Mouse (Mus musculus) stomach, embryonic 14.5 days (tissue): ENCODE data around the gene Kif16b. TPM values are rescaled to one million over a fixed set of nuclear protein-coding genes. Genes with fewer than 3 reads are reported as not detected.

ENCODE experiments used
- ATAC-seq: fragments of 200-750 bp; cut with Nextera tagmentation; 2 replicates; pipeline ENCODE4 v1.8.0; 2017; ENCODE audit warnings: low read depth, moderate TSS enrichment; ENCODE audit not compliant: insufficient number of reproducible peaks, insufficient read depth, low FRiP score
- H3K27ac ChIP-seq: fragments of 300-500 bp; sonication (generic); 2 replicates; pipeline ENCODE4 v1.5.1; 2014; ENCODE audit warnings: mild to moderate bottlenecking, low read length, moderate library complexity, mixed read lengths
- H3K27me3 ChIP-seq: fragments of 300-500 bp; sonication (generic); 2 replicates; pipeline ENCODE4 v1.6.1; 2014; ENCODE audit warnings: low read length, control low read depth, mixed read lengths; ENCODE audit not compliant: control insufficient read depth, insufficient read depth
- H3K36me3 ChIP-seq: fragments of 300-500 bp; sonication (generic); 2 replicates; pipeline ENCODE4 v1.6.1; 2014; ENCODE audit warnings: mild to moderate bottlenecking, control low read depth, low read length, moderate library complexity, mixed read lengths; ENCODE audit not compliant: control insufficient read depth, insufficient read depth
- H3K4me1 ChIP-seq: fragments of 300-500 bp; sonication (generic); 2 replicates; pipeline ENCODE4 v1.6.1; 2014; ENCODE audit warnings: low read length, control low read depth, mixed read lengths; ENCODE audit not compliant: control insufficient read depth, insufficient read depth
- H3K4me2 ChIP-seq: fragments of 300-500 bp; sonication (generic); replicated peaks from 2 replicates; pipeline ENCODE4 v1.6.1; 2014; ENCODE audit warnings: low read depth, low read length, control low read depth
- H3K4me3 ChIP-seq: fragments of 300-500 bp; sonication (generic); 2 replicates; pipeline ENCODE4 v1.5.1; 2014; ENCODE audit warnings: low read depth, low read length, control low read depth
- H3K9ac ChIP-seq: fragments of 300-500 bp; sonication (generic); replicated peaks from 2 replicates; pipeline ENCODE4 v1.6.1; 2014; ENCODE audit warnings: low read depth, mild to moderate bottlenecking, control low read depth, low read length, moderate library complexity, mixed read lengths
- H3K9me3 ChIP-seq: fragments of 300-500 bp; sonication (generic); 2 replicates; pipeline ENCODE4 v1.6.1; 2016; ENCODE audit warnings: low read depth, low read length, control low read depth; ENCODE audit not compliant: control insufficient read depth
- WGBS: fragments of 180-500 bp; shearing (Covaris S2); extraction: QIAGEN DNeasy Blood & Tissue Kit; methylation state at CpG from one replicate; pipeline ENCODE4 v1.1.7; 2014; 5-methylcytosine and 5-hydroxymethylcytosine counted together
- polyA plus RNA-seq: library from polyadenylated mRNA; unstranded; fragments of >200 nt; fragmentation: Nextera tagmentation; extraction: Ambion mirVana; gene quantifications from 2 replicates; pipeline ENCODE4 v1.2.1, GENCODE M21; 2014

The Kif16b gene
- polyA plus RNA-seq, 1 experiment from 2014 or later, result 13.5 TPM

DNA sequence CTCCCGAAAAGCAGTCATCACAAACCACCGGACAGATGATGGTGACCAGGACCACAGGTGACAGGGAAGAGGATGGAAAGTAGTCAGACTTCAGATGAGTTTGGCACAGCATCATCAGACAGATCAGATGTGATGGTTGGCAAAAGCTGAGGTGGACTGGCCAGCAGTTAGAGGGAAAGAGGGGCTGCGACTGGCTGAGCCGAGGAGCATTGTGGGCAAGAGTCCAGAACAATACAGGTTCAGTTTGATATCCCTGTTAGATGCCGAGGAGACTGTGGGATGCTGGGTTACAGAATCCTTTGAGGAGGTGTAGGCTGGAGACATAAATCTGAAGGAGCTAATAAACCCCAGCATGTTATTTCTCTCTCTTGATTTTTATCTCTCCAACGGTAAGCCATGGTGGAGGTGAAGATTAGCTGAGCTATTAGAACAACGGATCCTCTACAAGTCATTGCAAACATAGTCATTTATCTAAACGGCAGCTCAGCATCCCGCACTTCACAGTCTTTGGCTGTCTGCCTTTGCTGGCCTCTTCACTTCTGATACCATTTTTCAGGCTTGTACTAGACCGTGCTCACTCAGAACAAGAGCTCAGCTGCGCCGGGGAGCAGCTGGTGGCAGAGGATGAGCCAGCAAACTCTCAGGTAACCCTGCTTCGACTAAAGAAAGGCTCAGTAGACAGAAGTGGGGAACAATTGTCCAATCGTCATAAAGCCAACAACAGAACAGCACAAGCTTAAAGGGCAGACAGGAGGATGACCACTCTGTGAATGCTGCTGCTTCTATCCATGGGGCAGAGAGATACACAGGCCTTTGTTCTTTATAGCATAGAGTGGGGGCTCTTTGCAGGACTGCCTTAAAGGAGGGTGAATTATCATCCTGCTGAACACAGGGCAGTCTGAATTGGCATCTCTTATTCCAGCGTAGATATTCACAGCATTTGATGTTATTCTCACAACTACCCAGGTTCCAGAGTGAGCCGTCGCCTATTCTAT lies 304.9 kb downstream of the Kif16b start:
- ATAC-seq, result 0 out of 2 replicates have a peak, but pooled peaks have one; percentile 37
- Histone ChIP-seq H3K9ac (no peak overlapping the region), H3K36me3 (no peaks in the 10 kb centered on the region), H3K4me1 (no peaks in the 10 kb centered on the region), H3K9me3 (no peaks in the 10 kb centered on the region), H3K4me3 (no peak overlapping the region), H3K4me2 (no peak overlapping the region), H3K27ac (no peak overlapping the region), H3K27me3 (no peaks in the 10 kb centered on the region)
- 61% methylated on average over 17 of the region's 17 CpGs for WGBS

DNA sequence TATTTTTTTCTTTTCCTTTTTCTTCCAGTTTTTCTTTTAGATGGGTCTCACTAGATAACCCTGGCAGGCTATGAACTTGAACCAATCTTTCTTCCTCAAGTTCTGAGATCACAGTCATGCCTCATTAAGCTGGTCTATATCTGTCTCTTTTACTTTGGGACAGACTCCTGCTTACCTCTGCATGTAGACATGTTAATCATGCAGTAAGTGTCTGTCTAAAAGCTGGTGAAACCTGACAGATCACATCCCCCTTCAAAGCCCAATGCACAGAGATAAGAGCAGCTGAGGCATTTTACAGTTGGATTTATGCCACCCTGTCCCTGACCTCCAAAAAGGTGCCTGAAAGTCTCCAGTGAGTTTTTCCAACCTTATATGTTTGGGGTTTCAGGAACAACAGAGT lies 310.4 kb downstream of the Kif16b start:
- Histone ChIP-seq H3K9ac (no peak overlapping the region), H3K4me2 (no peak overlapping the region), H3K36me3 (no peaks in the 10 kb centered on the region), H3K9me3 (no peaks in the 10 kb centered on the region), H3K4me3 (no peak overlapping the region), H3K27me3 (no peaks in the 10 kb centered on the region), H3K4me1 (peaks cover 4% of the 10 kb centered on the region; the same call in 1 of the 2 replicates), H3K27ac (no peak overlapping the region)
- ATAC-seq, result no peak

DNA sequence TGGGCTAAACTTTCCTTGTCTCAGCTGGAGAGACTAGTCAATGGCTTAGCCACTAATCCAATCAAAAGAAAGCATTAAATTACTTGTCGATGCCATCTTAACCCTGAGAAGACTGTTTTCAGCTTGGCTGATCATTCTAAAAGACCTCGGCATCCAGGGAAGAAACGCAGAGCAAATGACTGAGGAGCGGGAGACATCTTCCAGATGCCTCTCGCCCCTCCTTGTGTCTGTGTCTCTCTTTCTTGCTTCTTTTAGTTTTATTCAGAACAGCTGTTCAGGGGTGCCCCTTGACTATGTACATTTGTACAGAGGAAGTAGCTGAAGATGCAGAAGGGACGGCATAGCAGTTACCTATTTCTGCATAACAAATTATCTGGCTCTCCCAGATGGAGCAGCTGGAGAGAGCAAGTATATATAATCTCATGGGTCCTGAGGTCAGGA lies 311.0 kb downstream of the Kif16b start:
- Histone ChIP-seq H3K27me3 (no peaks in the 10 kb centered on the region), H3K4me3 (no peak overlapping the region), H3K9me3 (no peaks in the 10 kb centered on the region), H3K4me1 (peaks cover 4% of the 10 kb centered on the region; the same call in 1 of the 2 replicates), H3K36me3 (no peaks in the 10 kb centered on the region), H3K9ac (no peak overlapping the region), H3K27ac (no peak overlapping the region), H3K4me2 (no peak overlapping the region)
- ATAC-seq, result peak; percentile 37; the same call in 1 of the 2 replicates
- 34% methylated on average over 6 of the region's 6 CpGs for WGBS

DNA sequence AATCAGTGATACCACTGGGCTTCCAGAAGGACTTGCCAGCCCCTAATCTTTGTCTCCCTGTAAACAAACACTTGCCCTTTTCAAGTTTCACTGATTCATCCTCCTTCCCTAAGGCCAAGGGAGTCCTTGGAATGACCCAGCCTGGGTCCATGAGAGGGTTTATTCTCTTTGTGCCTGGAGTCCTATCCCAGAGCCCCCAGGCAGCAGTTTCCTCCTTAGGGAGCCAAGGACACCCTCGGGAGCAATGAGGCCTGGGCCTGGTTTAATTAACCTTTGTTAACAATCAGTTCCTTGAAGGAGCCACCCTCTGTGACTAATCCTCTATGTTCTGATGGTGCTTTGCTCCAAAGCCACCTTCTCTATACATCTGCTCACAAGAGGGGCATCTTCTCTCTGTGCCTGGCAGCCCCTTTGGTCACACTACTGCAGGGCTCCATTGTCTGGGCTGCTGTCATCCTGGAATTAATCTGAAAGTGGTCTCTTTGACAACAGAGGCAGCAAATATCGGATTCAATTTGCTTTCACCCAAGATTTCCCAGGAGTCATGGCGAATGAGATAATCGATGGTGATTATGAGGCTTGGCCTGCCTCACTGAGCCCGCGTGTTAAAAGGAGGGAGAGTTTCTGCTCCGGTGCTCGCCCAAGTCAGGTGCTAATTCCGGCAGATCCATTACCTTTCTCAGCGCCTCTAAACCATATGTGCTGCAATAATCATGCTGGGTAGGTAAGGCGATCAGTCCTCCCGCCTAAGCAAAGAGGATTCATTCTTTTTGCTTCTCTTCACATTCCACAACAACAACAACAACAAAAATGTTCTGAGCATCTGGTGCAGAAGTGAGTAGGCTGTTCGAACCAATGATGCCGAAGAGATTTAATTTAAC lies 311.7 kb downstream of the Kif16b start:
- Histone ChIP-seq H3K4me2 (no peak overlapping the region), H3K4me1 (peaks cover 4% of the 10 kb centered on the region; the same call in 1 of the 2 replicates), H3K27ac (no peak overlapping the region), H3K27me3 (no peaks in the 10 kb centered on the region), H3K9me3 (no peaks in the 10 kb centered on the region), H3K9ac (no peak overlapping the region), H3K4me3 (no peak overlapping the region), H3K36me3 (no peaks in the 10 kb centered on the region)
- 74% methylated on average over 14 of the region's 14 CpGs for WGBS
- no peak for ATAC-seq

DNA sequence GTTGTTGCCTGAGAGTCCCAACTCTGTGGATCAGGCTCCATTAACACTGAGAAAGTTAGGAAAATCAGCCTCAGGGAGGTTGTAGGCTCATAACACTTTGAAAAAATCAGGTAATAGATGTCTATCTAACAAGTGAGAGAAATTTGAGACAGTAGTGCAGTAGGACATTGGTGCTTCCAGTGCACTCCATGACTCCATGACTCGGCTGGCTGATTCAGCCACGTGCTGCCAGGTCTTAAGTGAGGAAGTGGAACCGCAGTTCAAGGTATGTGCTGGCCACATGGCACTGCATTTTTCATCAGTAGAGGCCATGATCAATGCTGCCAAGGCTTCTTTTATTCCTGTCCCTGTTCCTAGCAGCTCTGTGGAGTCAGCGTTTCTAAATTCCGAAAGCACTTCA lies 315.5 kb downstream of the Kif16b start:
- Histone ChIP-seq H3K9me3 (no peaks in the 10 kb centered on the region), H3K27me3 (no peaks in the 10 kb centered on the region), H3K27ac (no peak overlapping the region), H3K9ac (no peak overlapping the region), H3K4me2 (no peak overlapping the region), H3K4me1 (peaks cover 4% of the 10 kb centered on the region; the same call in 1 of the 2 replicates), H3K4me3 (no peak overlapping the region), H3K36me3 (no peaks in the 10 kb centered on the region)
- 84% methylated on average over 5 of the region's 5 CpGs for WGBS
- ATAC-seq, result no peak

DNA sequence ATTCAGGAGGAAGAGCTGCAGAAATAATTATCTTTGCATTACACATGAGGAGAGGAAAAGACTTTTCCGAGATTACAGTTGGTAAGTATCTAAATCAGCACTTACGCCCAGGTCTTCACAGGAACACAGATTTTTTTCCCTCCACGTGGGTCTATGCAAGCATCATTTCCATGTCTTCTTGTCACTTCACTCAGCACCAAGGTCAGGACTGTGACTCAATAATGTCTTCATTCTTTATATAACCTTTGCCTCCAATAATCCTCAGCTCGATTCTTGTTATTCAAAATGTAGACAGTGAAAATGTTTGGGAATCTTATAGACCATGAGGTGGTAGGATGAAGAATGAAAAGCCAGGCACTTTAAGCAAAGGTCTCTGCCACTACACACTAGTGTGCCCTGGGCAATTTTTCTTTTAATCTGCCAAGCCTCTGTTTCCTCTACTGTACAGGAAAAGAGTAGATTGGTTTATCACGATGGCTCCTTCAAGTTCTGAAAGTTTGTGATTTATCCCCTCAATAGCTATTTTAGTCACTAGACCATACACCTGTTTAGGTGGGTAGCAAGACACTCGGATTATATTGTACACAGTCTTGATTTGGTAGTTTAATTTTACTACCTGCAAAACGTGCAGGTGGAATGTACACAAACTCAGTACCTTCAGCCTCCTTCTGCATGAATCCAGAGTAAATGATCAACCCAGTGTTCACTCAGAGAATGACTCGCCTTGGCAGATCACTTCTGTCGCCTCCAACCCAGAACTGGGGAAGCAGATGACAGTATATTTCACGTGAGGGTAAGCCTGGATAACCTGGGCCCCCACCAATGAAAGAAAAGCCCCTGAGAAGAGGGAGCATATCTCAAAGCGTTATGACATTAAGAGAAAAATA lies 316.2 kb downstream of the Kif16b start:
- Histone ChIP-seq H3K27me3 (no peaks in the 10 kb centered on the region), H3K9ac (no peak overlapping the region), H3K4me2 (no peak overlapping the region), H3K4me3 (no peak overlapping the region), H3K4me1 (0 out of 2 replicates have a peak, but pooled peaks cover under 1% of the 10 kb centered on the region), H3K9me3 (no peaks in the 10 kb centered on the region), H3K27ac (no peak overlapping the region), H3K36me3 (no peaks in the 10 kb centered on the region)
- WGBS, result 65% methylated on average over 11 of the region's 11 CpGs
- ATAC-seq, result no peak

DNA sequence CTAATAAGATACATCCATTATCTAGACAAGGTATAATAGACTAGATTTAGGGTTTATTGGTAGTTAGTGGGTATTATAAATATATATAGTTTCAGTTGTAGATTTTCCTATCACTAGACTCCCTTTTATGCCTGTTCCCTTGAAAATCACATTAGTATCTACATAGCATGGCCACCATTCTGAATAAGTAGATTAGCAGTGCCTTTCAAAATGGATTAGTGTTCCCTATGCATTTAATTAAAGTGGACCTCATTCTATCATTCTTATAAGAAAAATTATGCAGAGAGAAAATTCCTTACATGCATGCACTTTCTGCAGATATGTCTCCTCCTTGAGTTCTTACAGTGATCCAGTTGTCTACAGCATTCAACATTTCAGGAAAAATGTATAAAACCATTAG lies 320.9 kb downstream of the Kif16b start:
- no peak overlapping the region for H3K27ac ChIP-seq
- H3K27me3 ChIP-seq, result no peaks in the 10 kb centered on the region
- no peaks in the 10 kb centered on the region for H3K4me1 ChIP-seq
- no peak overlapping the region for H3K4me2 ChIP-seq
- H3K36me3 ChIP-seq, result no peaks in the 10 kb centered on the region
- no peaks in the 10 kb centered on the region for H3K9me3 ChIP-seq
- ATAC-seq, result no peak
- no peak overlapping the region for H3K9ac ChIP-seq
- no peak overlapping the region for H3K4me3 ChIP-seq
